Mouse (Mus musculus) cerebellum, adult 2 months (tissue): ENCODE measurements around the gene Sds. TPM values are rescaled to one million over a fixed set of nuclear protein-coding genes. Genes with fewer than 3 reads are reported as not detected.

Experiments used
- DNase-seq, 2 experiments: peaks; one replicate each; pipeline ENCODE4 v3.0.0; 2021
- H3K27ac ChIP-seq: fragments of 200-500 bp; 2 replicates; pipeline ENCODE4 v1.5.1; 2012; ENCODE audit warnings: low read length, control low read depth, inconsistent platforms; ENCODE audit not compliant: insufficient read depth
- H3K27me3 ChIP-seq: fragments of 200-500 bp; 2 replicates; pipeline ENCODE4 v1.6.1; 2012; ENCODE audit warnings: inconsistent platforms, mild to moderate bottlenecking, low read length, moderate library complexity; ENCODE audit not compliant: control insufficient read depth, insufficient read depth
- H3K4me1 ChIP-seq: fragments of 200-500 bp; 2 replicates; pipeline ENCODE4 v1.6.1; 2011; ENCODE audit warnings: low read length; ENCODE audit not compliant: control insufficient read depth, insufficient read depth
- H3K4me3 ChIP-seq: fragments of 200-500 bp; replicated peaks from 2 replicates; pipeline ENCODE3; 2011; ENCODE audit warnings: mild to moderate bottlenecking, low read depth, low read length, control low read depth; ENCODE audit not compliant: insufficient read depth
- CTCF ChIP-seq: fragments of 200-500 bp; IDR thresholded peaks from 2 replicates; pipeline ENCODE4 v1.5.1; 2011; ENCODE audit warnings: low read depth, mild to moderate bottlenecking, control low read depth, low read length, moderate library complexity, borderline replicate concordance; ENCODE audit not compliant: insufficient read depth
- POLR2A ChIP-seq: fragments of 200-500 bp; IDR thresholded peaks from 2 replicates; pipeline ENCODE4 v1.6.1; 2011; ENCODE audit warnings: low read length, control low read depth, borderline replicate concordance; ENCODE audit not compliant: insufficient read depth
- WGBS: fragments of 180-500 bp; shearing (Covaris S2); methylation state at CpG from one replicate; pipeline ENCODE4 v1.1.7; 2018; 5-methylcytosine and 5-hydroxymethylcytosine counted together
- polyA plus RNA-seq: library from polyadenylated mRNA; depleted of rRNA; stranded (reverse); fragments of >200 nt; gene quantifications from 2 replicates; pipeline ENCODE4 v1.2.3, GENCODE M21; 2012

Sds gene
- polyA plus RNA-seq, 1 experiment, result 0.36 TPM

DNA sequence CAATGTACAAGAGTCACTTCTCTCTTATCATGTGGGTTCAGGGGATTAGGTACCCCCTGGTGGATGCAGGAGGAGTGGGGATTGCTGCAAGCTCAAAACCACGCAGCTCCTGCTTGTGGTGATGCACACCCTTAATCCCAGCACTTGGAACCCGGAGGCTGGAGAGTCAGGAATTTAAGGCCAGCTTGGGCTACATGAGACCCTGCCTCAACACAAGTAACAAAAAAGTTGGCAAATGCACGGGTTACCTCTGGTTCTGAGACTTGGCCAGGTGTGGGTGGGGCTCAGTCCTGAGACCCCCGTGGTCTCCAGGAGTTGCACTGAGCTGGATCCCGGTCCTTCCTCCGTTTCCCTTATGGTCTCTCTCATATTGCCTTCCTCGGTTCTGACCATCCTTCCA lies 39.1 kb downstream of the Sds start:
- WGBS, result 86% methylated on average over 7 of the region's 7 CpGs
- Histone ChIP-seq H3K4me3 (no peak overlapping the region), H3K27ac (no peak overlapping the region), H3K27me3 (no peaks in the 10 kb centered on the region), H3K4me1 (no peaks in the 10 kb centered on the region)
- DNase-seq, result no peak
- no peak for TF ChIP-seq CTCF
- TF ChIP-seq POLR2A, result no peak

- Histone ChIP-seq H3K4me1 (no peaks in the 10 kb centered on the region), H3K27ac (no peak overlapping the region; the same call in 1 of the 2 replicates), H3K27me3 (no peaks in the 10 kb centered on the region), H3K4me3 (no peak overlapping the region)
- TF ChIP-seq CTCF, result no peak
- no peak for TF ChIP-seq POLR2A
- DNase-seq, result no peak
- 71% methylated on average over 15 of the region's 15 CpGs for WGBS
Measured at GRCm38 (mm10) chr5:120516221-120516984, 40.1 kb downstream of the Sds start.

- TF ChIP-seq CTCF (no peak), POLR2A (no peak)
- 60% methylated on average over 9 of the region's 9 CpGs for WGBS
- no peaks in the 10 kb centered on the region for H3K4me1 ChIP-seq
- no peak for DNase-seq
- no peak overlapping the region for H3K27ac ChIP-seq
- H3K27me3 ChIP-seq, result no peaks in the 10 kb centered on the region
- H3K4me3 ChIP-seq, result no peak overlapping the region
Measured at GRCm38 (mm10) chr5:120517552-120517951, 41.2 kb downstream of the Sds start.

GRCm38 (mm10) chr5:120522649-120523048 lies 46.3 kb downstream of the Sds start:
- DNase-seq, result no peak
- H3K4me1 ChIP-seq, result no peaks in the 10 kb centered on the region
- no peak overlapping the region for H3K27ac ChIP-seq
- H3K4me3 ChIP-seq, result no peak overlapping the region
- no peaks in the 10 kb centered on the region for H3K27me3 ChIP-seq
- TF ChIP-seq POLR2A (no peak), CTCF (peak; percentile 55; the same call in 1 of the 2 replicates)
- whole genome bisulfite sequencing, result 90% methylated on average over 3 of the region's 3 CpGs

GRCm38 (mm10) chr5:120524736-120525135 lies 48.4 kb downstream of the Sds start:
- 91% methylated on average over 2 of the region's 2 CpGs for WGBS

DNA sequence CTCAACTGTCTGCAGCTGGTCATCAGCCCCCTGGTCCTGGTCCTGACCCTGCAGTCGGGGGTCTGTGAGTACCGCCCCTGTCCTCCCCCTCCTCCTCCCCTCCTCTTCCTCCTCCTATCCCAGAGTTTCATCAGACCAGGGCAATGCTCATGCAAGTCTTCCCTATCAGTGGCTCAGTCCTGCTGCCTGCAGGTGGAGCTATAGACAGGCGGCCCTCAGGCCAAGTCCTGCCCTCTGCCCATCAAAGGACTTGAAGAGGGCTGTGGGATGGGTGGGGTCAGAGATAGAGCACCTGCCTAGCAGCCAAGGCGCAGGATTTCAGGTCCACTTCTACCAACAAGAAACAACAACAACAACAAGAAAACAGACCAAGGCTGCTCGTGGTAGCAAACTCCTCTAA lies 49.4 kb downstream of the Sds start:
- WGBS, result 47% methylated on average over 5 of the region's 5 CpGs
- DNase-seq, result no peak
- Histone ChIP-seq H3K27me3 (no peaks in the 10 kb centered on the region), H3K4me1 (no peaks in the 10 kb centered on the region), H3K27ac (no peak overlapping the region), H3K4me3 (no peak overlapping the region)
- TF ChIP-seq CTCF (peak; percentile 57; the same call in 1 of the 2 replicates), POLR2A (no peak)

More at GRCm38 (mm10) chr5:120524736-120525135, 48.4 kb downstream of the Sds start:
- Histone ChIP-seq H3K4me3 (no peak overlapping the region), H3K4me1 (no peaks in the 10 kb centered on the region), H3K27ac (no peak overlapping the region), H3K27me3 (no peaks in the 10 kb centered on the region)
- TF ChIP-seq CTCF (no peak), POLR2A (no peak)
- no peak for DNase-seq

GRCm38 (mm10) chr5:120526311-120526710 lies 50.0 kb downstream of the Sds start:
- no peak for DNase-seq
- TF ChIP-seq CTCF (no peak), POLR2A (no peak)
- Histone ChIP-seq H3K27me3 (no peaks in the 10 kb centered on the region), H3K27ac (no peak overlapping the region), H3K4me1 (no peaks in the 10 kb centered on the region), H3K4me3 (no peak overlapping the region)
- WGBS, result 85% methylated on average over 11 of the region's 11 CpGs

- Histone ChIP-seq H3K4me3 (no peak overlapping the region), H3K27ac (no peak overlapping the region), H3K27me3 (no peaks in the 10 kb centered on the region), H3K4me1 (no peaks in the 10 kb centered on the region)
- 79% methylated on average over 16 of the region's 20 CpGs for WGBS
- no peak for DNase-seq
- TF ChIP-seq POLR2A (no peak), CTCF (no peak)
Measured at GRCm38 (mm10) chr5:120527296-120527964, 51.1 kb downstream of the Sds start.
